Mouse (Mus musculus) G1E (cell line): ENCODE results near the gene Diaph3. TPM values are rescaled to one million over a fixed set of nuclear protein-coding genes. Genes with fewer than 3 reads are reported as not detected.
A peak's percentile ranks its signal among the peaks of the same experiment; 100 is the strongest.

Experiments used
- ATAC-seq: 2 replicates; pipeline ENCODE4 v1.8.0; 2016; ENCODE audit warnings: mild to moderate bottlenecking; ENCODE audit not compliant: insufficient number of reproducible peaks, poor library complexity, low FRiP score, severe bottlenecking; ENCODE audit errors: extremely low read depth
- DNase-seq: peaks from one replicate; pipeline ENCODE4 v3.0.0; 2012; ENCODE audit warnings: low spot score
- H3K27me3 ChIP-seq: 2 replicates; pipeline ENCODE4 v1.6.1; 2012; ENCODE audit warnings: mild to moderate bottlenecking, low read length, inconsistent platforms; ENCODE audit not compliant: insufficient read depth
- H3K36me3 ChIP-seq: replicated peaks from 2 replicates; pipeline ENCODE3; 2012; ENCODE audit warnings: mild to moderate bottlenecking, inconsistent platforms
- H3K4me1 ChIP-seq: 2 replicates; pipeline ENCODE4 v1.6.1; 2012; ENCODE audit warnings: low read depth, low read length, inconsistent platforms, mixed read lengths; ENCODE audit not compliant: insufficient read depth
- H3K4me3 ChIP-seq: 2 replicates; pipeline ENCODE4 v1.5.1; 2012; ENCODE audit warnings: low read depth, mild to moderate bottlenecking, inconsistent platforms, low read length, moderate library complexity, mixed read lengths
- H3K9me3 ChIP-seq: replicated peaks from 2 replicates; pipeline ENCODE4 v1.6.1; 2012; ENCODE audit warnings: inconsistent platforms
- CTCF ChIP-seq: IDR thresholded peaks from 2 replicates; pipeline ENCODE4 v1.5.1; 2012; ENCODE audit warnings: low read depth, low read length, inconsistent platforms, mixed read lengths
- GATA1 ChIP-seq: IDR thresholded peaks from 2 replicates; pipeline ENCODE4 v1.6.1; 2012; ENCODE audit warnings: borderline replicate concordance, low read length, inconsistent platforms, mixed read lengths
- GATA2 ChIP-seq: IDR thresholded peaks from 2 replicates; pipeline ENCODE4 v1.6.1; 2012; ENCODE audit warnings: low read depth, low read length, inconsistent platforms, borderline replicate concordance
- POLR2AphosphoS5 ChIP-seq: IDR thresholded peaks from 2 replicates; pipeline ENCODE4 v1.6.1; 2012; ENCODE audit warnings: low read depth, low read length, inconsistent platforms; ENCODE audit not compliant: insufficient replicate concordance
- TAL1 ChIP-seq: conservative IDR thresholded peaks from 2 replicates; pipeline ENCODE4 v1.6.1; 2012; ENCODE audit warnings: low read depth, low read length, inconsistent platforms, mixed read lengths
- polyA plus RNA-seq: library from polyadenylated mRNA; stranded (reverse); fragments of >175 nt; gene quantifications from 2 replicates; pipeline ENCODE4 v1.2.3, GENCODE M21; 2012
- total RNA-seq, 2 experiments: library from RNA; stranded (forward) in 1 of 2; stranded (reverse) in 1 of 2; fragments of 200-1000 nt in 1 of 2; fragments of >200 nt in 1 of 2; fragmentation: Nextera tagmentation in 1 of 2; gene quantifications; 2 replicates each; pipeline ENCODE4 v1.2.3; 2014 to 2017

Gene Diaph3
- total and polyA plus RNA-seq, 3 experiments = 70.5 to 213 (median 152) TPM

DNA sequence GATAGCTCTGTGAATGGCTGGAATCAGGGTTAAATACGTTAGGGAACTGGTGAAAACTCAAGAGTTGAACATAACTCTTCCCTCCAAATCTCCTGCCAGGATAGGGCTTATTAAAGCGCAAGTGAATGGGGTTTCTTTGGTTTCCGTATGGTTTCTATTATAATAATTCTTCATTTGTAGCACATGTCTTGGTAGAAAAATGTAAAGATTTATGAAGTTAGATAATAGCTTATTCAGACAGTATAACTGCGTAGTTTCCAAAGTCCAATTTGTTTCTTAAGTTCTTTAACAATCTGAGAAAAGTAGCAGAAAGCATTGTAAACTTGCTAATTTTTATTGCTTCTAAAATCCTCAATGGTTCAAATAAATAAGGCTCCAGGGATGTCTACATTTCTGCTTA lies 448.3 kb downstream of the Diaph3 start:
- DNase-seq = no peak
- Histone ChIP-seq H3K27me3 (no peaks in the 10 kb centered on the region), H3K4me3 (no peak overlapping the region), H3K4me1 (no peaks in the 10 kb centered on the region), H3K36me3 (no peaks in the 10 kb centered on the region), H3K9me3 (no peaks in the 10 kb centered on the region)
- no peak for ATAC-seq
- TF ChIP-seq CTCF = no peak
- TF ChIP-seq TAL1 = no peak
- no peak for TF ChIP-seq GATA1

- Histone ChIP-seq H3K4me1 (no peaks in the 10 kb centered on the region), H3K9me3 (no peaks in the 10 kb centered on the region), H3K27me3 (no peaks in the 10 kb centered on the region), H3K4me3 (no peak overlapping the region), H3K36me3 (peaks cover 5% of the 10 kb centered on the region)
- DNase-seq = no peak
- ATAC-seq = no peak
- TF ChIP-seq TAL1 = no peak
- TF ChIP-seq POLR2AphosphoS5 = no peak
- no peak for TF ChIP-seq GATA1
- TF ChIP-seq GATA2 = no peak
- TF ChIP-seq CTCF = no peak
These were observed 449.7 kb downstream of the Diaph3 start for GRCm38 (mm10) chr14:86691298-86691697.

GRCm38 (mm10) chr14:86684585-86685503 lies 456.2 kb downstream of the Diaph3 start:
- H3K4me3 ChIP-seq = no peak overlapping the region
- no peak for ATAC-seq

GRCm38 (mm10) chr14:86681951-86682350 lies 459.1 kb downstream of the Diaph3 start:
- no peaks in the 10 kb centered on the region for H3K27me3 ChIP-seq
- H3K4me3 ChIP-seq = no peak overlapping the region
- peaks cover 4% of the 10 kb centered on the region for H3K36me3 ChIP-seq
- H3K4me1 ChIP-seq = no peaks in the 10 kb centered on the region
- DNase-seq (no peak), ATAC-seq (no peak)
- no peak for TF ChIP-seq TAL1
- no peak for TF ChIP-seq GATA2
- TF ChIP-seq CTCF = no peak
- TF ChIP-seq POLR2AphosphoS5 = no peak
- TF ChIP-seq GATA1 = no peak
- no peaks in the 10 kb centered on the region for H3K9me3 ChIP-seq

More at GRCm38 (mm10) chr14:86684585-86685503, 456.2 kb downstream of the Diaph3 start:
- no peaks in the 10 kb centered on the region for H3K4me1 ChIP-seq
- H3K36me3 ChIP-seq = peaks cover 9% of the 10 kb centered on the region
- H3K9me3 ChIP-seq = no peaks in the 10 kb centered on the region
- TF ChIP-seq CTCF = no peak
- TF ChIP-seq GATA2 = no peak
- TF ChIP-seq GATA1 = no peak
- no peak for TF ChIP-seq TAL1
- TF ChIP-seq POLR2AphosphoS5 = no peak
- DNase-seq = no peak
- H3K27me3 ChIP-seq = no peaks in the 10 kb centered on the region

DNA sequence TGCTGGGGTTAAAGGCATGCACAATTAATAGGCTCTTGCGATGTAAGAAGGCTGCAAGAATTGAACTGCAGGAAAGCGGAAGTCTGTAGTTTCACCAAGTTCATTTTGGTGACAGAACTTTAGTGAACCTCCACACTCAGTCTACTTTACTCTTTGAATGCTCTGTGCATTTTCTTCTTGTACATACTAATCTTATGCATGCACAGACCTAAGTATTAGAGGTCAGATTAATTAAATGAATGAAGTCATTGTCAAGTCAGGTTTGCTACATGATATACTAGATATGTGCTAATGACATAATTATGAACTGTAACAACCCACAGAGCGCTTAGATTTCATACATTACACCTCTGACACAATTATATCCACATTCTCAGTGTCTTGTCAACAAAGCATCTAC lies 462.0 kb downstream of the Diaph3 start:
- no peaks in the 10 kb centered on the region for H3K9me3 ChIP-seq
- H3K36me3 ChIP-seq = peaks cover 2% of the 10 kb centered on the region
- TF ChIP-seq CTCF (no peak), POLR2AphosphoS5 (no peak), GATA2 (no peak), TAL1 (no peak), GATA1 (no peak)
- H3K4me3 ChIP-seq = no peak overlapping the region
- no peaks in the 10 kb centered on the region for H3K4me1 ChIP-seq
- H3K27me3 ChIP-seq = no peaks in the 10 kb centered on the region
- ATAC-seq (no peak), DNase-seq (no peak)

DNA sequence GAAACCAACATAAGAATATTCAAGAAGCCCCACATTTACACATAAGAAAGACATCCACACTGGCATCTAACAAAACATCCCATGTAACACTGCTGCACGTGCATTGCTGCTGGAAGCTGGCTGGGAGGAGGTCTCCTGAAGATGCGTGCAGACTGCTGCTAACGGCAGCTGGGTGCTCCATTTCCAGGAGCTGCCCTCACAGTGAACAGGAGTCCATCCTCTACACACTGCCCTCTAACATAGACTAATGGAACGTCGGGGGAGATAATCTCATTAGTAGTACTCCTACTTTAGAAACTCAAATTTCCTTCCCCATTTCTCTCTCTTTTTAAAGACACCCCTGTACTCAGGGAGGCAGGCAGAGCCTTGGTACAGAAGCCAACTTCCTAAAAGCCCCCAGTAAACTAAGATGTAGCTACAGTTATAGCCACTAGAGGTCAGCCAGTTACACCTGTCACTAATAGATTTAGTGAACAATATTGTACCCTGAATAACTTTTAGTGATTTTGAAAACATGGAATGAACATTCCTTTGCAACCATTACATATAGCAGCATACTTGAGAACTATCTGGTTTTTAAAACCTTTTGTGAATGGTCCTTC lies 462.8 kb downstream of the Diaph3 start:
- Histone ChIP-seq H3K4me1 (no peaks in the 10 kb centered on the region), H3K27me3 (no peaks in the 10 kb centered on the region), H3K9me3 (no peaks in the 10 kb centered on the region), H3K4me3 (no peak overlapping the region), H3K36me3 (peaks cover 2% of the 10 kb centered on the region)
- ATAC-seq (peak; percentile 36; the same call in 1 of the 2 replicates), DNase-seq (no peak)
- TF ChIP-seq TAL1 = no peak
- no peak for TF ChIP-seq GATA2
- no peak for TF ChIP-seq GATA1
- TF ChIP-seq POLR2AphosphoS5 = no peak
- no peak for TF ChIP-seq CTCF
